Comparison of ENCODE assay signal across 14 mouse cellular contexts in genomic region chr17:56651801-56652200, GRCm38 (mm10). TPM values are rescaled to one million over a fixed set of nuclear protein-coding genes. Genes with fewer than 3 reads are reported as not detected.
DNase-seq lines count a peak whose midpoint lies in the region; ATAC-seq and TF ChIP-seq lines count a peak whose summit lies in the region.
"Had no signal": no experiment of that assay in that cellular context is flagged by ENCODE, and none has a peak within 500 bp of the region (broad histone marks: within the 10 kb centered on the region; RNA-seq: fewer than 3 reads in every experiment).

No protein-coding gene starts in this region.

- H3K27ac ChIP-seq in limb, embryonic 13.5 days: no peak overlapping the region
- no peak overlapping the region for H3K27ac ChIP-seq in limb, embryonic 10.5 days
- H3K27ac ChIP-seq: neural tube, embryonic 13.5 days had no signal

- TF ChIP-seq POLR2A in brain, embryonic 14.5 days (IDR thresholded peaks at IDR 0.05; ENCODE audit: borderline replicate concordance, extremely low read depth, insufficient read depth, insufficient read length, poor library complexity, severe bottlenecking): no peak

- DNase-seq in limb, embryonic 10.5 days (ENCODE audit: low spot score): no peak
- peak; percentile 39 for DNase-seq in brain, embryonic 14.5 days (ENCODE audit: low read depth)
- DNase-seq in kidney, postnatal 25 days: peak; percentile 53 to 80
- peak; percentile 12 for DNase-seq in lung, postnatal 36 days
- no peak for DNase-seq in layer of hippocampus, postnatal 14 days (ENCODE audit: low spot score in 2 of 2)
- no peak for DNase-seq in cerebellum, postnatal 25 days
- DNase-seq in Muller cell, postnatal 12 days (ENCODE audit: inconsistent ontology term): no peak
- DNase-seq: adrenal gland, postnatal 36 days; cerebellum, adult 9-11 months; gastrocnemius, postnatal 14 days; thymus, postnatal 14 days had no signal

- H3K36me3 ChIP-seq in limb, embryonic 13.5 days: no peaks in the 10 kb centered on the region
- no peaks in the 10 kb centered on the region for H3K36me3 ChIP-seq in limb, embryonic 10.5 days
- H3K36me3 ChIP-seq: neural tube, embryonic 13.5 days had no signal

- H3K9ac ChIP-seq in limb, embryonic 13.5 days: no peak overlapping the region
- H3K9ac ChIP-seq: neural tube, embryonic 13.5 days had no signal

- H3K27me3 ChIP-seq in limb, embryonic 13.5 days: no peaks in the 10 kb centered on the region
- H3K27me3 ChIP-seq in limb, embryonic 10.5 days (ENCODE audit: low read depth, poor library complexity, severe bottlenecking): no peaks in the 10 kb centered on the region
- H3K27me3 ChIP-seq: neural tube, embryonic 13.5 days had no signal

- no peak overlapping the region for H3K4me2 ChIP-seq in limb, embryonic 13.5 days (replicated peaks)
- H3K4me2 ChIP-seq: neural tube, embryonic 13.5 days had no signal

- no peak overlapping the region for H3K4me3 ChIP-seq in limb, embryonic 13.5 days
- no peak overlapping the region for H3K4me3 ChIP-seq in limb, embryonic 10.5 days
- H3K4me3 ChIP-seq: neural tube, embryonic 13.5 days had no signal

- no peaks in the 10 kb centered on the region for H3K4me1 ChIP-seq in limb, embryonic 13.5 days
- H3K4me1 ChIP-seq in limb, embryonic 10.5 days: no peaks in the 10 kb centered on the region

- ATAC-seq in limb, embryonic 13.5 days (ENCODE audit: low FRiP score, low read depth): peak; percentile 44; the same call in 1 of the 2 replicates

- 39% methylated on average over 10 of the region's 10 CpGs for WGBS in limb, embryonic 13.5 days
- WGBS in limb, embryonic 10.5 days: 37% methylated on average over 10 of the region's 10 CpGs

- H3K9me3 ChIP-seq in limb, embryonic 13.5 days: no peaks in the 10 kb centered on the region
- no peaks in the 10 kb centered on the region for H3K9me3 ChIP-seq in limb, embryonic 10.5 days (replicated peaks)
- H3K9me3 ChIP-seq: neural tube, embryonic 13.5 days had no signal

- no peak for TF ChIP-seq CTCF in brain, embryonic 14.5 days (IDR thresholded peaks at IDR 0.05; ENCODE audit: borderline replicate concordance, extremely low read depth, insufficient read depth, insufficient read length)

RNA-seq across cellular contexts. Expression of gene Ranbp3, which starts 21.3 kb away (rescaled TPM):
- 102 and 105 TPM in 2 replicates for polyA plus RNA-seq in limb, embryonic 13.5 days (2015; fragmentation: Nextera tagmentation; extraction: Ambion mirVana)
- 148 TPM in 2 replicates for polyA plus RNA-seq in limb, embryonic 10.5 days (2016; fragmentation: Nextera tagmentation; extraction: Ambion mirVana)
- 146 and 176 TPM in 2 replicates for polyA plus RNA-seq in brain, embryonic 14.5 days (2012; rRNA removed)
- total RNA-seq in layer of hippocampus, postnatal 14 days (2021): 10 to 100 TPM; 83.9 to 85.3 TPM

RNA-seq across cellular contexts. Expression of gene Catsperd, which starts 23.9 kb away (rescaled TPM):
- 0.54 and 0.92 TPM in 2 replicates for polyA plus RNA-seq in limb, embryonic 13.5 days (2015; fragmentation: Nextera tagmentation; extraction: Ambion mirVana)
- 0.54 and 1.0 TPM in 2 replicates for polyA plus RNA-seq in limb, embryonic 10.5 days (2016; fragmentation: Nextera tagmentation; extraction: Ambion mirVana)
- polyA plus RNA-seq in brain, embryonic 14.5 days (2012; rRNA removed): 4.0 TPM in 2 replicates
- total RNA-seq in layer of hippocampus, postnatal 14 days (2021): under 1 TPM; 0.48 to 0.86 TPM
- total RNA-seq: gastrocnemius, postnatal 14 days; hematopoietic stem cell, adult 5-6 weeks had no signal

RNA-seq across cellular contexts. Expression of gene Lonp1, which starts 25.1 kb away (rescaled TPM):
- polyA plus RNA-seq in limb, embryonic 13.5 days (2015; fragmentation: Nextera tagmentation; extraction: Ambion mirVana): 50.7 and 53.2 TPM in 2 replicates
- polyA plus RNA-seq in limb, embryonic 10.5 days (2016; fragmentation: Nextera tagmentation; extraction: Ambion mirVana): 67.7 and 73.2 TPM in 2 replicates
- 70.4 and 77.2 TPM in 2 replicates for polyA plus RNA-seq in brain, embryonic 14.5 days (2012; rRNA removed)
- total RNA-seq in layer of hippocampus, postnatal 14 days (2021): 10 to 100 TPM; 65.4 to 68.3 TPM

RNA-seq across cellular contexts. Expression of gene Rpl36, which starts 38.6 kb away (rescaled TPM):
- polyA plus RNA-seq in limb, embryonic 13.5 days (2015; fragmentation: Nextera tagmentation; extraction: Ambion mirVana): 1,714 and 1,755 TPM in 2 replicates
- 1,560 and 1,788 TPM in 2 replicates for polyA plus RNA-seq in limb, embryonic 10.5 days (2016; fragmentation: Nextera tagmentation; extraction: Ambion mirVana)
- 1,808 and 2,187 TPM in 2 replicates for polyA plus RNA-seq in brain, embryonic 14.5 days (2012; rRNA removed)
- total RNA-seq in layer of hippocampus, postnatal 14 days (2021): 100 to 1,000 TPM; 403 to 409 TPM

RNA-seq across cellular contexts. Expression of gene 2410015M20Rik, which starts 42.2 kb away (rescaled TPM):
- 226 and 230 TPM in 2 replicates for polyA plus RNA-seq in limb, embryonic 13.5 days (2015; fragmentation: Nextera tagmentation; extraction: Ambion mirVana)
- 205 and 206 TPM in 2 replicates for polyA plus RNA-seq in limb, embryonic 10.5 days (2016; fragmentation: Nextera tagmentation; extraction: Ambion mirVana)
- 101 and 119 TPM in 2 replicates for polyA plus RNA-seq in brain, embryonic 14.5 days (2012; rRNA removed)
- total RNA-seq in layer of hippocampus, postnatal 14 days (2021): 100 to 1,000 TPM; 151 to 160 TPM

Comparison
In these comparisons a context has a peak if more than half of its experiments do, and no peak if none do; other contexts are left out.
1. DNase-seq: peak in brain, embryonic 14.5 days (single experiment), kidney, postnatal 25 days (2 of 2) and lung, postnatal 36 days (single experiment); none in limb, embryonic 10.5 days (single experiment), layer of hippocampus, postnatal 14 days (0 of 2), cerebellum, postnatal 25 days (0 of 2) and Muller cell, postnatal 12 days (single experiment).